Mouse (Mus musculus) MEL (cell line): ENCODE results near the gene Egflam. TPM values are rescaled to one million over a fixed set of nuclear protein-coding genes. Genes with fewer than 3 reads are reported as not detected.

Source experiments
- DNase-seq: peaks from one replicate; pipeline ENCODE4 v3.0.0; 2011; ENCODE audit warnings: low read depth, low spot score
- H3K27ac ChIP-seq: 2 replicates; pipeline ENCODE4 v1.5.1; 2012; ENCODE audit warnings: low read depth, mild to moderate bottlenecking, control low read depth, low read length, moderate library complexity; ENCODE audit not compliant: control insufficient read depth
- H3K27me3 ChIP-seq, 2 experiments: fragments of 150-350 bp in 1 of 2; sonication (generic) in 1 of 2; 2 replicates each; pipeline ENCODE4 v1.6.1; 2012; ENCODE audit warnings: low read length in 2 of 2, mild to moderate bottlenecking in 2 of 2, improper control_type of control experiment in 1 of 2, moderate library complexity in 1 of 2; ENCODE audit not compliant: insufficient read depth in 2 of 2, control insufficient read depth in 1 of 2
- H3K36me3 ChIP-seq, 2 experiments: 2 replicates each; pipeline ENCODE4 v1.6.1; 2012 to 2014; ENCODE audit warnings: low read length in 2 of 2, improper control_type of control experiment in 1 of 2, inconsistent platforms in 1 of 2, mild to moderate bottlenecking in 1 of 2; ENCODE audit not compliant: insufficient read depth in 2 of 2, control insufficient read depth in 1 of 2
- H3K4me1 ChIP-seq, 2 experiments: fragments of 150-350 bp in 1 of 2; sonication (generic) in 1 of 2; 2 replicates each; pipeline ENCODE4 v1.6.1; 2012; ENCODE audit warnings: low read length in 2 of 2, improper control_type of control experiment in 1 of 2, mild to moderate bottlenecking in 1 of 2; ENCODE audit not compliant: insufficient read depth in 2 of 2, control insufficient read depth in 1 of 2
- H3K4me3 ChIP-seq, 2 experiments: fragments of 150-350 bp in 1 of 2; sonication (generic) in 1 of 2; 2 replicates each; pipeline ENCODE4 v1.5.1; 2012; ENCODE audit warnings: low read depth in 2 of 2, low read length in 2 of 2, mild to moderate bottlenecking in 2 of 2, moderate library complexity in 2 of 2, control low read depth in 1 of 2, improper control_type of control experiment in 1 of 2; ENCODE audit not compliant: control insufficient read depth in 1 of 2, insufficient read depth in 1 of 2
- H3K79me2 ChIP-seq: 2 replicates; pipeline ENCODE4 v1.6.1; 2012; ENCODE audit warnings: mild to moderate bottlenecking, low read length, moderate library complexity; ENCODE audit not compliant: control insufficient read depth, poor library complexity, insufficient read depth
- H3K9ac ChIP-seq: 2 replicates; pipeline ENCODE4 v1.6.1; 2012; ENCODE audit warnings: low read depth, mild to moderate bottlenecking, control low read depth, low read length, moderate library complexity; ENCODE audit not compliant: control insufficient read depth, poor library complexity, severe bottlenecking
- H3K9me3 ChIP-seq: fragments of 150-350 bp; sonication (generic); replicated peaks from 2 replicates; pipeline ENCODE4 v1.6.1; 2012; ENCODE audit warnings: mild to moderate bottlenecking, low read length, improper control_type of control experiment, moderate library complexity; ENCODE audit not compliant: insufficient read depth
- CHD1 ChIP-seq: IDR thresholded peaks from 2 replicates; pipeline ENCODE4 v1.6.1; 2012; ENCODE audit warnings: low read depth, mild to moderate bottlenecking, inconsistent platforms, low read length, improper control_type of control experiment
- CTCF ChIP-seq, 3 experiments: IDR thresholded peaks in 2 of 3; conservative IDR thresholded peaks in 1 of 3; 2 replicates each; pipeline ENCODE4 v1.5.1; 2011 to 2012; ENCODE audit warnings: low read length in 3 of 3, low read depth in 2 of 3, mild to moderate bottlenecking in 2 of 3, improper control_type of control experiment in 1 of 3, inconsistent platforms in 1 of 3, mixed read lengths in 1 of 3, moderate library complexity in 1 of 3; ENCODE audit not compliant: control insufficient read depth in 1 of 3, insufficient read depth in 1 of 3, poor library complexity in 1 of 3, severe bottlenecking in 1 of 3
- ETS1 ChIP-seq: IDR thresholded peaks from 2 replicates; pipeline ENCODE4 v1.6.1; 2012; ENCODE audit warnings: low read depth, mild to moderate bottlenecking, inconsistent platforms, low read length, improper control_type of control experiment, moderate library complexity
- GATA1 ChIP-seq: IDR thresholded peaks from 2 replicates; pipeline ENCODE4 v1.6.1; 2011; ENCODE audit warnings: low read depth, low read length, improper control_type of control experiment
- JUND ChIP-seq: IDR thresholded peaks from 2 replicates; pipeline ENCODE4 v1.6.1; 2011; ENCODE audit warnings: low read depth, mild to moderate bottlenecking, improper control_type of control experiment, low read length
- MAFK ChIP-seq: IDR thresholded peaks from 2 replicates; pipeline ENCODE4 v1.6.1; 2011; ENCODE audit warnings: low read depth, mild to moderate bottlenecking, low read length, improper control_type of control experiment, borderline replicate concordance
- MAX ChIP-seq: IDR thresholded peaks from 2 replicates; pipeline ENCODE4 v1.6.1; 2011; ENCODE audit warnings: low read length, improper control_type of control experiment
- MAZ ChIP-seq: IDR thresholded peaks from 2 replicates; pipeline ENCODE4 v1.6.1; 2012; ENCODE audit warnings: low read depth, mild to moderate bottlenecking, inconsistent platforms, low read length, improper control_type of control experiment
- MEF2A ChIP-seq: IDR thresholded peaks from 2 replicates; pipeline ENCODE4 v1.6.1; 2014; ENCODE audit warnings: low read depth, mild to moderate bottlenecking, inconsistent platforms, low read length, improper control_type of control experiment; ENCODE audit not compliant: poor library complexity, insufficient replicate concordance, severe bottlenecking; ENCODE audit errors: extremely low read depth
- MYB ChIP-seq: IDR thresholded peaks from 2 replicates; pipeline ENCODE4 v1.6.1; 2011; ENCODE audit warnings: mild to moderate bottlenecking, low read depth, low read length, improper control_type of control experiment
- MYC ChIP-seq: IDR thresholded peaks from 2 replicates; pipeline ENCODE4 v1.6.1; 2011; ENCODE audit warnings: low read depth, mild to moderate bottlenecking, low read length, improper control_type of control experiment, moderate library complexity
- RAD21 ChIP-seq: IDR thresholded peaks from 2 replicates; pipeline ENCODE4 v1.6.1; 2011; ENCODE audit warnings: mild to moderate bottlenecking, low read depth, low read length, improper control_type of control experiment
- RCOR1 ChIP-seq: IDR thresholded peaks from 2 replicates; pipeline ENCODE4 v1.6.1; 2012; ENCODE audit warnings: low read depth, mild to moderate bottlenecking, inconsistent platforms, low read length, improper control_type of control experiment
- TAL1 ChIP-seq: IDR thresholded peaks from 2 replicates; pipeline ENCODE4 v1.6.1; 2012; ENCODE audit warnings: mild to moderate bottlenecking, inconsistent platforms, low read length, moderate library complexity, mixed read lengths
- TBP ChIP-seq: IDR thresholded peaks from 2 replicates; pipeline ENCODE4 v1.8.0; 2011; ENCODE audit warnings: low read depth, low read length, improper control_type of control experiment
- TCF12 ChIP-seq: IDR thresholded peaks from 2 replicates; pipeline ENCODE4 v1.6.1; 2014; ENCODE audit warnings: low read depth, mild to moderate bottlenecking, inconsistent platforms, low read length, improper control_type of control experiment, moderate library complexity
- USF1 ChIP-seq: IDR thresholded peaks from 2 replicates; pipeline ENCODE4 v1.6.1; 2014; ENCODE audit warnings: low read depth, mild to moderate bottlenecking, inconsistent platforms, low read length, improper control_type of control experiment, moderate library complexity
- USF2 ChIP-seq, 2 experiments: IDR thresholded peaks; 2 replicates each; pipeline ENCODE4 v1.6.1; 2011 to 2012; ENCODE audit warnings: improper control_type of control experiment in 2 of 2, low read length in 2 of 2, borderline replicate concordance in 1 of 2, inconsistent platforms in 1 of 2, low read depth in 1 of 2, mild to moderate bottlenecking in 1 of 2; ENCODE audit not compliant: insufficient read depth in 1 of 2
- ZKSCAN1 ChIP-seq: IDR thresholded peaks from 2 replicates; pipeline ENCODE4 v1.6.1; 2012; ENCODE audit warnings: low read depth, mild to moderate bottlenecking, inconsistent platforms, low read length, improper control_type of control experiment, moderate library complexity
- ZMIZ1 ChIP-seq: IDR thresholded peaks from 2 replicates; pipeline ENCODE4 v1.6.1; 2012; ENCODE audit warnings: low read depth, mild to moderate bottlenecking, inconsistent platforms, low read length, improper control_type of control experiment, moderate library complexity
- polyA plus RNA-seq, 2 experiments: library from polyadenylated mRNA; stranded (reverse) in 1 of 2; unstranded in 1 of 2; fragments of >175 nt in 1 of 2; fragments of >200 nt in 1 of 2; gene quantifications; 2 replicates each; pipeline versions ENCODE4 v1.2.1 to v1.2.4; 2012; ENCODE audit warnings: low replicate concordance in 2 of 2, low read depth in 1 of 2; ENCODE audit not compliant: insufficient read length in 2 of 2, insufficient read depth in 1 of 2, missing spikeins in 1 of 2
- total RNA-seq: library from RNA; depleted of rRNA; stranded (reverse); fragments of 300-350 nt; gene quantifications from 2 replicates; pipeline ENCODE4 v1.2.3, GENCODE M21; 2012

Gene Egflam
- total and polyA plus RNA-seq, 3 experiments = not detected

GRCm38 (mm10) chr15:7383349-7383748 is 14.8 kb downstream of the Egflam start:
- Histone ChIP-seq H3K9me3 (no peaks in the 10 kb centered on the region), H3K79me2 (no peaks in the 10 kb centered on the region), H3K27ac (no peak overlapping the region), H3K4me3 (no peak overlapping the region), H3K9ac (no peak overlapping the region), H3K36me3 (no peaks in the 10 kb centered on the region), H3K27me3 (no peaks in the 10 kb centered on the region; a peak in 1 of 4 replicates), H3K4me1 (no peaks in the 10 kb centered on the region)
- TF ChIP-seq TCF12 (no peak), ZMIZ1 (no peak), ETS1 (no peak), MAX (no peak), RAD21 (no peak), MYC (no peak), MAZ (no peak), MAFK (no peak), JUND (no peak), TAL1 (no peak), TBP (no peak)
- DNase-seq = no peak

DNA sequence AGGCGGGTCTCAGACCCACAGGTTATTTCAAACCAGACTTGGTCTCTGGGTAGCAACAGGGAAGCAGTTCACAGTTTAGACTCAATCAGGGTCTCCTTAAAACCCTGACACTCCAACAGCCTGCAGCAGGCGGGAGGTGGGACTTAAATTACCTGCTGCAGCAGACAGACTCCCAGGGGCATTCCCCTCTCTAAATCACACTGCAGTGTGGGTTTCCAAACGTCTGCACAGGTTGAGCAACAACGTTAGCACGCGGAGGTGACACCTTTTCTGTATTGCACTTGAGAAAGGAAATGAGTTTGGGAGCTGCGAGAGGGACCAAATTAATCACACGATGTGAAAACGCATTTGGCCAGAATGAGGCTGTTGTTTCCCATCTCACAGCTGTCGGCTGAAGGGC is 15.7 kb downstream of the Egflam start:
- H3K36me3 ChIP-seq = no peaks in the 10 kb centered on the region
- H3K79me2 ChIP-seq = no peaks in the 10 kb centered on the region
- H3K27ac ChIP-seq = no peak overlapping the region
- no peaks in the 10 kb centered on the region for H3K9me3 ChIP-seq
- H3K4me1 ChIP-seq = no peaks in the 10 kb centered on the region
- TF ChIP-seq USF1 (no peak), CTCF (IDR thresholded peaks at IDR 0.05 in 2 of 3, conservative IDR thresholded peaks at IDR 0.05 in 1 of 3; ENCODE audit: control insufficient read depth in 1 of 3, insufficient read depth in 1 of 3, low read depth in 2 of 3, low read length in 3 of 3, poor library complexity in 1 of 3, severe bottlenecking in 1 of 3) (no peak), ZKSCAN1 (no peak), RCOR1 (no peak), MAX (no peak), CHD1 (no peak), MEF2A (no peak), MAZ (no peak), TBP (no peak), GATA1 (no peak), USF2 (IDR thresholded peaks at IDR 0.05; ENCODE audit: borderline replicate concordance in 1 of 2, insufficient read depth in 1 of 2, low read depth in 1 of 2, low read length in 2 of 2) (no peak), MYB (no peak), MAFK (no peak)
- H3K9ac ChIP-seq = no peak overlapping the region
- no peak for DNase-seq
- no peaks in the 10 kb centered on the region; a peak in 1 of 4 replicates for H3K27me3 ChIP-seq
- H3K4me3 ChIP-seq = no peak overlapping the region
